In genomic region chr8:103577147-103577546, GRCm38 (mm10) we compare ENCODE assay signal across 25 mouse cellular contexts.
A peak's percentile ranks its signal among the peaks of the same experiment; 100 is the strongest.
DNase-seq lines count a peak whose midpoint lies in the region; ATAC-seq and TF ChIP-seq lines count a peak whose summit lies in the region.
"Had no signal": no experiment of that assay in that cellular context is flagged by ENCODE, and none has a peak within 500 bp of the region (broad histone marks: within the 10 kb centered on the region; RNA-seq: fewer than 3 reads in every experiment).

No protein-coding gene starts in this region.

- no peak for ATAC-seq in lung, postnatal 0 days
- ATAC-seq: CD4-positive, CD25-positive, alpha-beta regulatory T cell, adult 4 months; forebrain, embryonic 15.5 days; Patski had no signal

- no peaks in the 10 kb centered on the region for H3K27me3 ChIP-seq in liver, adult 2 months (ENCODE audit: control insufficient read depth, insufficient read depth, low read length)
- no peaks in the 10 kb centered on the region for H3K27me3 ChIP-seq in lung, postnatal 0 days (replicated peaks; ENCODE audit: insufficient read depth, low read length)
- no peaks in the 10 kb centered on the region for H3K27me3 ChIP-seq in splenic B cell, adult 2 months (ENCODE audit: control insufficient read depth, insufficient read depth, low read length, poor library complexity, severe bottlenecking)
- no peaks in the 10 kb centered on the region for H3K27me3 ChIP-seq in heart, adult 2 months (ENCODE audit: control insufficient read depth, insufficient read depth, low read length)
- H3K27me3 ChIP-seq: embryonic facial prominence, embryonic 13.5 days; forebrain, embryonic 12.5 days; forebrain, embryonic 15.5 days; hindbrain, embryonic 12.5 days; Patski had no signal

- no peak overlapping the region for H3K4me2 ChIP-seq in lung, postnatal 0 days (replicated peaks; ENCODE audit: low read depth, low read length)
- H3K4me2 ChIP-seq: embryonic facial prominence, embryonic 13.5 days; forebrain, embryonic 12.5 days; forebrain, embryonic 15.5 days; heart, embryonic 11.5 days; hindbrain, embryonic 12.5 days; hindbrain, embryonic 15.5 days had no signal

- H3K9ac ChIP-seq in liver, adult 2 months (ENCODE audit: low read depth, low read length), result no peak overlapping the region
- no peak overlapping the region for H3K9ac ChIP-seq in lung, postnatal 0 days (replicated peaks; ENCODE audit: low read depth)
- no peak overlapping the region for H3K9ac ChIP-seq in heart, adult 2 months (ENCODE audit: low read depth, low read length)
- H3K9ac ChIP-seq: embryonic facial prominence, embryonic 13.5 days; forebrain, embryonic 12.5 days; forebrain, embryonic 15.5 days; hindbrain, embryonic 12.5 days; hindbrain, embryonic 15.5 days had no signal

- TF ChIP-seq EP300 in lung, postnatal 0 days (IDR thresholded peaks at IDR 0.05), result no peak
- TF ChIP-seq EP300 in heart, adult 2 months (IDR thresholded peaks at IDR 0.05; ENCODE audit: insufficient read depth, low read depth, low read length), result no peak

- H3K79me2 ChIP-seq in liver, adult 2 months (ENCODE audit: control insufficient read depth, insufficient read depth, low read length), result no peaks in the 10 kb centered on the region
- H3K79me2 ChIP-seq in heart, adult 2 months (replicated peaks; ENCODE audit: control insufficient read depth, insufficient read depth, low read length), result no peaks in the 10 kb centered on the region

- no peak overlapping the region for H3K27ac ChIP-seq in liver, adult 2 months (replicated peaks; ENCODE audit: insufficient read depth, low read depth, low read length)
- no peak overlapping the region for H3K27ac ChIP-seq in lung, postnatal 0 days (ENCODE audit: low read length)
- no peak overlapping the region for H3K27ac ChIP-seq in heart, adult 2 months
- H3K27ac ChIP-seq: embryonic facial prominence, embryonic 10.5 days; embryonic facial prominence, embryonic 13.5 days; forebrain, embryonic 12.5 days; forebrain, embryonic 15.5 days; hindbrain, embryonic 12.5 days; hindbrain, embryonic 15.5 days had no signal

- peak; percentile 50 for DNase-seq in liver, adult 2 months (ENCODE audit: extremely low read depth, low read depth, low spot score)
- DNase-seq in liver, result no peak
- DNase-seq in lung, postnatal 36 days, result peak; percentile 0
- DNase-seq in lung, postnatal 0 days (ENCODE audit: low spot score), result no peak
- peak; percentile 10 for DNase-seq in c-Kit-positive CD71-negative TER-119-negative erythroid progenitor cells, embryonic 14.5 days (ENCODE audit: low read depth)
- DNase-seq in splenic B cell, adult 2 months (ENCODE audit: low read depth, low spot score), result peak; percentile 1
- DNase-seq in heart, adult 2 months, result no peak
- no peak for DNase-seq in layer of hippocampus, postnatal 25 days (ENCODE audit: extremely low spot score in 1 of 2, low spot score in 1 of 2)
- DNase-seq: adrenal gland, postnatal 10 days; cerebellum, adult 11-12 months; cerebellum, adult 8-10 months; cerebellum, postnatal 36 days; embryo, embryonic 11 days; gastrocnemius, postnatal 10 days; gastrocnemius, postnatal 36 days had no signal

- no peaks in the 10 kb centered on the region for H3K4me1 ChIP-seq in liver, adult 2 months (ENCODE audit: control insufficient read depth, insufficient read depth, low read length)
- no peaks in the 10 kb centered on the region for H3K4me1 ChIP-seq in lung, postnatal 0 days (ENCODE audit: insufficient read depth, low read depth, low read length)
- no peaks in the 10 kb centered on the region for H3K4me1 ChIP-seq in heart, adult 2 months (ENCODE audit: control insufficient read depth, insufficient read depth, low read length)
- H3K4me1 ChIP-seq: forebrain, embryonic 12.5 days; forebrain, embryonic 15.5 days; hindbrain, embryonic 12.5 days; hindbrain, embryonic 15.5 days had no signal

- no peak overlapping the region for H3K4me3 ChIP-seq in liver, adult 2 months (ENCODE audit: insufficient read depth, low read depth, low read length)
- H3K4me3 ChIP-seq in lung, postnatal 0 days (ENCODE audit: low read depth, low read length), result no peak overlapping the region
- H3K4me3 ChIP-seq in heart, adult 2 months, result no peak overlapping the region
- H3K4me3 ChIP-seq: embryonic facial prominence, embryonic 10.5 days; embryonic facial prominence, embryonic 13.5 days; erythroblast, embryonic 14.5 days; forebrain, embryonic 12.5 days; forebrain, embryonic 15.5 days; hindbrain, embryonic 12.5 days; hindbrain, embryonic 15.5 days had no signal

- no peaks in the 10 kb centered on the region for H3K9me3 ChIP-seq in lung, postnatal 0 days (ENCODE audit: low read length)
- H3K9me3 ChIP-seq: embryonic facial prominence, embryonic 10.5 days; embryonic facial prominence, embryonic 13.5 days; forebrain, embryonic 12.5 days; forebrain, embryonic 15.5 days; hindbrain, embryonic 12.5 days; hindbrain, embryonic 15.5 days had no signal

- intact Hi-C loops in heart, adult 2 months (cut with DNase I), result no loop called here

- H3K36me3 ChIP-seq in liver, adult 2 months (ENCODE audit: control insufficient read depth, insufficient read depth, low read length), result no peaks in the 10 kb centered on the region
- no peaks in the 10 kb centered on the region for H3K36me3 ChIP-seq in lung, postnatal 0 days (ENCODE audit: insufficient read depth, low read length)
- no peaks in the 10 kb centered on the region for H3K36me3 ChIP-seq in splenic B cell, adult 2 months (ENCODE audit: control insufficient read depth, insufficient read depth, low read length, poor library complexity, severe bottlenecking)
- H3K36me3 ChIP-seq in heart, adult 2 months (ENCODE audit: control insufficient read depth, insufficient read depth, low read length), result no peaks in the 10 kb centered on the region
- H3K36me3 ChIP-seq: embryonic facial prominence, embryonic 10.5 days; embryonic facial prominence, embryonic 13.5 days; forebrain, embryonic 12.5 days; forebrain, embryonic 15.5 days; hindbrain, embryonic 12.5 days; hindbrain, embryonic 15.5 days had no signal

- no peak for TF ChIP-seq CTCF in liver, adult 2 months (IDR thresholded peaks at IDR 0.05; ENCODE audit: low read depth, low read length)
- no peak for TF ChIP-seq CTCF in lung, postnatal 0 days (IDR thresholded peaks at IDR 0.05)
- TF ChIP-seq CTCF in heart, adult 2 months (IDR thresholded peaks at IDR 0.05), result no peak

- no peak for TF ChIP-seq POLR2A in liver, adult 2 months (IDR thresholded peaks at IDR 0.05; ENCODE audit: extremely low read depth, insufficient read depth, low read length)
- no peak for TF ChIP-seq POLR2A in heart, adult 2 months (IDR thresholded peaks at IDR 0.05; ENCODE audit: insufficient read depth, low read depth, low read length)

- 84% methylated on average over 3 of the region's 3 CpGs for WGBS in liver, adult 2 months
- WGBS in lung, postnatal 0 days, result 75% methylated on average over 3 of the region's 3 CpGs
- WGBS in heart, adult 2 months, result 53% methylated on average over 3 of the region's 3 CpGs

Comparison
In these comparisons a context has a peak if more than half of its experiments do, and no peak if none do; other contexts are left out.
1. DNase-seq: peak in liver, adult 2 months (single experiment), lung, postnatal 36 days (single experiment), c-Kit-positive CD71-negative TER-119-negative erythroid progenitor cells, embryonic 14.5 days (single experiment) and splenic B cell, adult 2 months (single experiment); none in liver (single experiment), lung, postnatal 0 days (single experiment), heart, adult 2 months (0 of 2) and layer of hippocampus, postnatal 25 days (0 of 2).